In genomic region chr2:168929691-168930090, GRCm38 (mm10) we compare ENCODE assay signal across 8 mouse cellular contexts. TPM values are rescaled to one million over a fixed set of nuclear protein-coding genes. Genes with fewer than 3 reads are reported as not detected.
DNase-seq lines count a peak whose midpoint lies in the region; ATAC-seq lines count a peak whose summit lies in the region.

No protein-coding gene starts in this region.

- no peak overlapping the region for H3K9ac ChIP-seq in hindbrain, embryonic 14.5 days
- no peak overlapping the region for H3K9ac ChIP-seq in hindbrain, embryonic 16.5 days (ENCODE audit: low read depth, low read length)

- peaks cover 52% of the 10 kb centered on the region for H3K36me3 ChIP-seq in hindbrain, embryonic 14.5 days (replicated peaks; ENCODE audit: control insufficient read depth, insufficient read depth)
- peaks cover 28% of the 10 kb centered on the region for H3K36me3 ChIP-seq in hindbrain, embryonic 16.5 days (ENCODE audit: control insufficient read depth, insufficient read depth, low read length)

- peak; percentile 78 for DNase-seq in hindbrain, embryonic 14.5 days (ENCODE audit: low spot score)
- peak; percentile 16 for DNase-seq in MEL-GATA-1-ER (ENCODE audit: extremely low read depth, low read depth)
- peak; percentile 16 for DNase-seq in cerebellum, adult 11-12 months
- peak; percentile 72 for DNase-seq in gastrocnemius, postnatal 10 days
- DNase-seq in left cerebral cortex, adult 11 months (ENCODE audit: low spot score), result peak; percentile 65
- peak; percentile 32 to 52 for DNase-seq in natural killer cell, adult 2 months (ENCODE audit: low spot score in 2 of 2)
- peak; percentile 80 for DNase-seq in thymus, postnatal 14 days

- H3K27me3 ChIP-seq in hindbrain, embryonic 14.5 days (ENCODE audit: control insufficient read depth, insufficient read depth, low read length), result no peaks in the 10 kb centered on the region
- H3K27me3 ChIP-seq in hindbrain, embryonic 16.5 days (replicated peaks; ENCODE audit: control insufficient read depth, insufficient read depth, low read length), result no peaks in the 10 kb centered on the region

- no peak overlapping the region for H3K27ac ChIP-seq in hindbrain, embryonic 14.5 days
- no peak overlapping the region for H3K27ac ChIP-seq in hindbrain, embryonic 16.5 days (ENCODE audit: low read depth, low read length)

- WGBS in hindbrain, embryonic 14.5 days, result 29% methylated on average over 10 of the region's 10 CpGs
- WGBS in hindbrain, embryonic 16.5 days, result 28% methylated on average over 10 of the region's 10 CpGs

- H3K4me3 ChIP-seq in hindbrain, embryonic 14.5 days (replicated peaks; ENCODE audit: low read length), result no peak overlapping the region
- H3K4me3 ChIP-seq in hindbrain, embryonic 16.5 days (ENCODE audit: low read length), result no peak overlapping the region

- H3K4me1 ChIP-seq in hindbrain, embryonic 14.5 days (replicated peaks; ENCODE audit: control insufficient read depth, insufficient read depth, low read length), result no peaks in the 10 kb centered on the region
- no peaks in the 10 kb centered on the region for H3K4me1 ChIP-seq in hindbrain, embryonic 16.5 days (ENCODE audit: control insufficient read depth, insufficient read depth, low read depth, low read length)

- no peak for ATAC-seq in hindbrain, embryonic 14.5 days (ENCODE audit: low FRiP score)
- ATAC-seq in hindbrain, embryonic 16.5 days, result no peak

- no peak overlapping the region for H3K4me2 ChIP-seq in hindbrain, embryonic 14.5 days (replicated peaks)
- no peak overlapping the region for H3K4me2 ChIP-seq in hindbrain, embryonic 16.5 days (ENCODE audit: low read length)

- no peaks in the 10 kb centered on the region for H3K9me3 ChIP-seq in hindbrain, embryonic 14.5 days (ENCODE audit: control insufficient read depth, low read length)
- H3K9me3 ChIP-seq in hindbrain, embryonic 16.5 days (ENCODE audit: control insufficient read depth, low read length), result no peaks in the 10 kb centered on the region

RNA-seq across cellular contexts. Expression of gene Zfp64, which starts 25.7 kb away (rescaled TPM):
- polyA plus RNA-seq in hindbrain, embryonic 14.5 days (2014; fragmentation: Nextera tagmentation; extraction: Ambion mirVana), result 27.3 and 29.7 TPM in 2 replicates
- 30.8 and 35.0 TPM in 2 replicates for polyA plus RNA-seq in hindbrain, embryonic 16.5 days (2015; fragmentation: Nextera tagmentation; extraction: Ambion mirVana)
- 10 to 100 TPM in 1 of 2 experiments, 1 to 10 TPM in 1; 9.0 to 10.8 TPM for total RNA-seq in gastrocnemius, postnatal 10 days (2021)

Comparison
In these comparisons a context has a peak if more than half of its experiments do, and no peak if none do; other contexts are left out.
1. DNase-seq: peak in every context shown above with its lines; median percentile 80 in thymus, postnatal 14 days; 78 in hindbrain, embryonic 14.5 days; 72 in gastrocnemius, postnatal 10 days; 65 in left cerebral cortex, adult 11 months; 42 in natural killer cell, adult 2 months; 16 in MEL-GATA-1-ER; 16 in cerebellum, adult 11-12 months.